Mouse (Mus musculus) liver, postnatal 0 days (tissue): ENCODE results near the gene Espn. TPM values are rescaled to one million over a fixed set of nuclear protein-coding genes. Genes with fewer than 3 reads are reported as not detected.
A peak's percentile ranks its signal among the peaks of the same experiment; 100 is the strongest.

ENCODE experiments used
- ATAC-seq: fragments of 200-750 bp; cut with Nextera tagmentation; 2 replicates; pipeline ENCODE4 v1.8.0; 2017; ENCODE audit warnings: mild to moderate bottlenecking, moderate library complexity
- DNase-seq: peaks from one replicate; pipeline ENCODE4 v3.0.0-alpha.2; 2016
- H3K27ac ChIP-seq: fragments of 300-500 bp; sonication (generic); 2 replicates; pipeline ENCODE4 v1.5.1; 2014; ENCODE audit warnings: antibody characterized with exemption, moderate library complexity, mild to moderate bottlenecking, low read depth
- H3K27me3 ChIP-seq: fragments of 300-500 bp; sonication (generic); 2 replicates; pipeline ENCODE4 v1.6.1; 2014; ENCODE audit warnings: low read length, control low read depth, mixed read lengths; ENCODE audit not compliant: insufficient read depth
- H3K36me3 ChIP-seq: fragments of 300-500 bp; sonication (generic); replicated peaks from 2 replicates; pipeline ENCODE4 v1.6.1; 2014; ENCODE audit warnings: mild to moderate bottlenecking, control low read depth, low read length, moderate library complexity, mixed read lengths; ENCODE audit not compliant: insufficient read depth
- H3K4me1 ChIP-seq: fragments of 300-500 bp; sonication (generic); 2 replicates; pipeline ENCODE4 v1.6.1; 2014; ENCODE audit warnings: antibody characterized with exemption, mild to moderate bottlenecking, control low read depth; ENCODE audit not compliant: insufficient read depth
- H3K4me2 ChIP-seq: fragments of 300-500 bp; sonication (generic); 2 replicates; pipeline ENCODE4 v1.6.1; 2014; ENCODE audit warnings: low read depth, mild to moderate bottlenecking, low read length, moderate library complexity, mixed read lengths
- H3K4me3 ChIP-seq: fragments of 300-500 bp; sonication (generic); 2 replicates; pipeline ENCODE4 v1.5.1; 2014; ENCODE audit warnings: low read depth, low read length
- H3K9ac ChIP-seq: fragments of 300-500 bp; sonication (generic); replicated peaks from 2 replicates; pipeline ENCODE4 v1.6.1; 2014; ENCODE audit warnings: mild to moderate bottlenecking, moderate library complexity
- H3K9me3 ChIP-seq: fragments of 300-500 bp; sonication (generic); 2 replicates; pipeline ENCODE4 v1.6.1; 2016; ENCODE audit warnings: mild to moderate bottlenecking, control low read depth, low read length, mixed read lengths
- CTCF ChIP-seq: sonication (generic); IDR thresholded peaks from 2 replicates; pipeline ENCODE4 v1.5.1; 2016; ENCODE audit warnings: antibody characterized with exemption, low read depth
- EP300 ChIP-seq: IDR thresholded peaks from 2 replicates; pipeline ENCODE4 v1.6.1; 2016; ENCODE audit warnings: antibody characterized with exemption, low read depth, mild to moderate bottlenecking
- WGBS: fragments of 180-500 bp; shearing (Covaris S2); extraction: QIAGEN DNeasy Blood & Tissue Kit; methylation state at CpG from one replicate; pipeline ENCODE4 v1.1.7; 2014; ENCODE audit not compliant: insufficient replicate concordance; 5-methylcytosine and 5-hydroxymethylcytosine counted together
- polyA plus RNA-seq: library from polyadenylated mRNA; unstranded; fragments of >200 nt; fragmentation: Nextera tagmentation; extraction: Ambion mirVana; gene quantifications from 2 replicates; pipeline ENCODE4 v1.2.1, GENCODE M21; 2015

Gene Espn
- polyA plus RNA-seq, 1 experiment from 2014 or later: 1.8 TPM

DNA sequence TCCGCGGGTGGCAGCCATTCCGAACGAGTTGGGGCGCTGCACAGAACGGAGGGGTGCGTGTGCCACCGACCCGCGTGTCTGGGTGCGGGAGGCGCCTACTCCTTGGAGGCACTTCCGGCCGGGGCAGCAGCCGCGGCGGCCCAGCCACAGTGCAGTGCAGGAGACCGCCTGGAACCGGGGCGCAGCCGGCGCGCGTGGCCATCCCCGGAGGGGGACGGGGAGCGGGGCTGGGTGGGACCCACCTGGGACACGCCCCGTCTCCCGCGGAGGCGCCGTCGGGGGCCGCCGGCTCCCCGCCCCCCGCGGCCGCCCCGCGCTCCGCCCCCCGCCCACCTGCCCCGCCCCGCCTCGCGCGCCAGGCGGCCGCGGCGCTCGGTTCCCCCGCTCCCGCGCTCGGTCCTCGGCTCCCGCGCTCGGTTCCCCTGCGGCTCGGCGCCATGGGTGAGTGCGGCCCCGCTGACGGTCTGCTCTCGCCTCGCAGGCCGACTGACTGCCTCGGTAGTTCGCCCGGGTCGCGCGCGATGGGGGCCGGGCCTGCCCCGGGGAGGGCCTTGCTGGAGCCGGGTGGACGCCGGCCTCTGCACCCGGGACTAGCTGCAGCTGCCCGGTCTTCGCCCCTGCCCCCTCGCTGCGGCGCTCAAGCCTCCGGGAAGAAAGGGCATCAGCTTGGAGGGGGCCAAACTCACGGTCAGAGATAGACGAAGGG, 65.5 kb downstream of the Espn start:
- Histone ChIP-seq H3K27ac (peak overlapping the region; percentile 49), H3K9me3 (no peaks in the 10 kb centered on the region), H3K27me3 (0 out of 2 replicates have a peak, but pooled peaks cover 4% of the 10 kb centered on the region), H3K4me1 (peaks cover 19% of the 10 kb centered on the region), H3K4me2 (peak overlapping the region; percentile 97), H3K9ac (peak overlapping the region; percentile 73), H3K36me3 (no peaks in the 10 kb centered on the region), H3K4me3 (peak overlapping the region; percentile 73)
- DNase-seq (peak; percentile 69), ATAC-seq (peak; percentile 80)
- TF ChIP-seq EP300 (no peak), CTCF (no peak)
- under 1% methylated on average over 33 of the region's 92 CpGs for WGBS

DNA sequence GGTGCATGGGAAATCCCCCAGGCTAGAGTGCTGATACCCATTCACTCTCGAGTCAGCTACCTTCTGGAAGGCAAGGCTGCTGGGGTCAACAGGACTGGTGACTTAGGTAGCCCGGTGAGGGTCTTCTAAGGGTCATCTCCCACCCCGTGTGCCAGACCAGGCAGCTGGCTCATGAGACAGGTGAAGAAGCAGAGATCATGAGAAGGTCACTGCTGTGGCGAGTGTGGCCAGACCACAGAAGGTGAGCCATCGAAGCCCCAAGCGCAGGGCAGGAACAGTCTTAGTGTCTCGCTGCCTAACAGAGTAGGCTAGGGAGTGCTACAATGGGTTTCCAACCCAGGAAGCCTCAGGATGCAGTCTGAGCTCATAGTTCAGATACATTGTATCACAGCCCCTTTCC, 67.6 kb downstream of the Espn start:
- Histone ChIP-seq H3K4me2 (no peak overlapping the region), H3K9me3 (no peaks in the 10 kb centered on the region), H3K9ac (no peak overlapping the region), H3K27me3 (0 out of 2 replicates have a peak, but pooled peaks cover 4% of the 10 kb centered on the region), H3K36me3 (no peaks in the 10 kb centered on the region), H3K4me1 (peaks cover 19% of the 10 kb centered on the region), H3K27ac (no peak overlapping the region), H3K4me3 (no peak overlapping the region)
- DNase-seq: no peak
- 70% methylated on average over 7 of the region's 7 CpGs for WGBS
- TF ChIP-seq EP300: no peak
- no peak for TF ChIP-seq CTCF
- no peak for ATAC-seq

DNA sequence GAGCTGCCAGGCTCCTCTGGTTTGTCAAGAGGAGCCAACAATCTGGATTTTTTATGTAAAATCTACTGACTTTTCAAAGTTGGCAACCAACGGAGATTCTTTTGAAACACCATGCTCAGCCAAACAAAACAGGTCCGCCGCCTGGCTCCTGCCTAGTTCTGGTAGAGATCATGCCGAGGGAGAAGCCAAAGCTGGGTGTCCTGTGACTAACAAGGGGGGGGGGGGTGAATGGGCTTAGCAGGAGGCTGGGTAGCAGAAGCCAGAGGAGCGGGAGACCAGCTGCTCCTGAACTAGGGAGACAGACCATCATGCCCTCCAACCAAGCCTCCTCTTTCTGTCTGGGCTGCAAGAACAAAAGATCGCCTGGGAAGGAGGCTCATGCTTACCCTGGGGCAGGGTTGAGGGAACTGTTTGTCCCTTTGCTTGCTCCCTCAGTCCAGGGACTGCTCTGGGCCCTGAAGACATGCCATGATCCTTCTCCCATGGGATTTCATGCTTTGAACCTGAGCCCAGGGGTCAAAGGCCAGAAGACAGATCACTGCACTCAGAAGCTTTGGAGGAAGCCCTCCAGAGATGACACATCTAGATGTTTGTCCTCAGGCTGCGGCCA, 68.5 kb downstream of the Espn start:
- Histone ChIP-seq H3K9me3 (no peaks in the 10 kb centered on the region), H3K4me2 (no peak overlapping the region), H3K9ac (no peak overlapping the region), H3K36me3 (no peaks in the 10 kb centered on the region), H3K27ac (no peak overlapping the region), H3K27me3 (0 out of 2 replicates have a peak, but pooled peaks cover 4% of the 10 kb centered on the region), H3K4me3 (no peak overlapping the region), H3K4me1 (peaks cover 19% of the 10 kb centered on the region)
- ATAC-seq: no peak
- TF ChIP-seq EP300 (no peak), CTCF (no peak)
- DNase-seq: no peak
- 76% methylated on average over 7 of the region's 7 CpGs for WGBS

DNA sequence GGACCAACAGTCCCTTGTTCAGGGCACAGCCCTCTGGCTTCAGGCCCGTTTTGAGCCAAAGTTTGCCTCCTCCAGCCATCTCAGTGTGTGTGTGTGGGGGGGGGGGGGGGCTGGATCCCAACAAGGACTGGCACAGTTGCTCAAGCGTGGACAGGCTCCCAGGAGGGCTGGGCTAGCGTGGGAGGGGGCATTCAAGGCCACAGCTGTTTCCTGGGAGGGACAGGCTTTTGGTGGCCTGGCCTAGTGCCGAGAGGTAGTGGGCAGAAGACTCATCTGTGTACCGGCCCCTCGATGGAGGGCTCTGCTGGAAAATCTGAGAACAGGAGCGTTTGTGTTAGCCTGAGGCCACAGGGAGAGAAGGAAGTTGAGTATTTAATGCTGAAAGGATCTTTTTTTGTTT, 72.2 kb downstream of the Espn start:
- Histone ChIP-seq H3K4me2 (no peak overlapping the region), H3K4me3 (no peak overlapping the region), H3K27me3 (no peaks in the 10 kb centered on the region), H3K36me3 (no peaks in the 10 kb centered on the region), H3K27ac (no peak overlapping the region), H3K9me3 (no peaks in the 10 kb centered on the region), H3K4me1 (no peaks in the 10 kb centered on the region), H3K9ac (no peak overlapping the region)
- ATAC-seq: no peak
- 58% methylated on average over 7 of the region's 7 CpGs for WGBS
- no peak for DNase-seq
- TF ChIP-seq EP300 (no peak), CTCF (no peak)

GRCm38 (mm10) chr4:152079261-152079660, 72.9 kb downstream of the Espn start:
- Histone ChIP-seq H3K27me3 (no peaks in the 10 kb centered on the region), H3K4me2 (no peak overlapping the region), H3K9me3 (no peaks in the 10 kb centered on the region), H3K9ac (no peak overlapping the region), H3K4me3 (no peak overlapping the region), H3K36me3 (no peaks in the 10 kb centered on the region), H3K4me1 (no peaks in the 10 kb centered on the region), H3K27ac (no peak overlapping the region)
- ATAC-seq: no peak
- TF ChIP-seq CTCF (peak; percentile 34), EP300 (no peak)
- WGBS: 89% methylated on average over 3 of the region's 3 CpGs
- DNase-seq: no peak

GRCm38 (mm10) chr4:152078105-152078530, 74.1 kb downstream of the Espn start:
- Histone ChIP-seq H3K9me3 (no peaks in the 10 kb centered on the region), H3K27me3 (no peaks in the 10 kb centered on the region), H3K4me1 (no peaks in the 10 kb centered on the region), H3K27ac (no peak overlapping the region), H3K4me2 (no peak overlapping the region), H3K4me3 (no peak overlapping the region), H3K9ac (no peak overlapping the region), H3K36me3 (no peaks in the 10 kb centered on the region)
- DNase-seq (no peak), ATAC-seq (peak; percentile 45)
- 71% methylated on average over 10 of the region's 10 CpGs for WGBS
- no peak for TF ChIP-seq CTCF
- no peak for TF ChIP-seq EP300
